Mouse (Mus musculus) small intestine, adult 2 months (tissue): ENCODE measurements around the gene Bend4.

Experiments used
- CTCF ChIP-seq: fragments of 200-500 bp; IDR thresholded peaks from 2 replicates; pipeline ENCODE4 v1.5.1; 2012; ENCODE audit warnings: low read depth, mild to moderate bottlenecking, control low read depth, inconsistent platforms, low read length, moderate library complexity, mixed read lengths; ENCODE audit not compliant: insufficient replicate concordance, insufficient read length; ENCODE audit errors: extremely low read depth
- POLR2A ChIP-seq: fragments of 200-500 bp; IDR thresholded peaks from 2 replicates; pipeline ENCODE4 v1.6.1; 2012; ENCODE audit warnings: low read depth, mild to moderate bottlenecking, control low read depth, inconsistent platforms, low read length, moderate library complexity

GRCm38 (mm10) chr5:67473094-67473493, 45.0 kb upstream of the Bend4 start:
- no peak for TF ChIP-seq CTCF
- no peak for TF ChIP-seq POLR2A
